Mouse (Mus musculus): ENCODE measurements at regions not wholly inside any gene's neighbourhood (a gene's known extent, or its start where the extent isn't known, plus 50 kb on each side); places are given as distances from the start of the nearest gene placed in this dataset.

GRCm38 (mm10) chr8:77785676-77786255, 61.5 kb upstream of the Ednra start:
- no peak for TF ChIP-seq CTCF (IDR thresholded peaks at IDR 0.05; ENCODE audit: low read depth)
- TF ChIP-seq EP300 (IDR thresholded peaks at IDR 0.05; ENCODE audit: low read depth): no peak
